Mouse (Mus musculus): ENCODE results near the gene Fbxl8. TPM values are rescaled to one million over a fixed set of nuclear protein-coding genes. Genes with fewer than 3 reads are reported as not detected.

Gene Fbxl8
- polyA plus RNA-seq, 1 experiment from 2014 or later = 0.72 TPM

- H3K27me3 ChIP-seq (ENCODE audit: control insufficient read depth, insufficient read depth, low read length) = no peaks in the 10 kb centered on the region
- H3K4me1 ChIP-seq (ENCODE audit: control insufficient read depth, insufficient read depth, low read length) = peaks cover 13% of the 10 kb centered on the region; the same call in 1 of the 2 replicates
These were observed 39.4 kb downstream of the Fbxl8 start for GRCm38 (mm10) chr8:105303874-105304273.

DNA sequence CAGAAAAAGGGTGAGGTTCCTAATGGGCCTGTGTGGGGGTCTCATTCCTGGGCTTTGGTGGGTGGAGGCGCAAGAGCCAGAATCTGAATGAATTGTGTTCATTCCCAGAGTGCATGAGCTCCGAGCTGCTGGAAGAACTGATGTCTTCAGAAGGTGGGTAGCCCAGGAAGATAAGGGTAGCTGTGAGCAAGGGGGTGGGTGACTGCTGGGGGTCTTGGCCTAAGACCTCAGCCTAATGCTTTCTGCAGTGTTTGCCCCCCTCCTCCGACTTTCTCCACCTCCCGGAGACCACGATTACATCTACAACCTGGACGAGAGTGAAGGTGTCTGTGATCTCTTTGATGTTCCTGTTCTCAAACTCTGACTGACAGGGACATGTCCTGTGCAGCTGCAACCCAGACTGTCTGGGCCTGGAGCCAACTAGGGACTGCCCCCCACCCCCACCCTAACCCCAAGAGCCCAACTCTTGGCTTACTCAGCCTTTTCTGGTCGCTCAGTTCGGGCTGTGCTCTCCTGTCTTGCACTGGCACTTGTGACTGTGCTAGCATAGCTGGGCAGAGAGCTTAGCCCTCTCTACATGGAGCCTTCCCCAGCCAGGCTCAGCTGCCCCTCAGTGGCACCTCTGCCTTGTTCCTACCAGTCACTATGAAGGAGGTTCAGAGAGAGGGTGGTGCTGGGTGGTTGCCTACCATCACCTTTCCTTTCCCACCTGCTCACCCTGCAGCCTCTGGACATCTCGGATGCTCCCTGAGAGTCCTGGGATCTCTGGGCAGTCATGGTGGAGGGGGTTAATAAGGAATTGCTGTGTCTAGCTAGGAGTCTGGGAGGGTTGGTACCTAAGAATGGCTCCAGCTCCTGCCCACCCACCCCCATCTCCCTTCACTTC lies 40.1 kb downstream of the Fbxl8 start:
- no peak overlapping the region for H3K4me3 ChIP-seq (replicated peaks; ENCODE audit: low read depth, low read length)
- no peaks in the 10 kb centered on the region for H3K9me3 ChIP-seq (ENCODE audit: control insufficient read depth, low read length)
- 78% methylated on average over 9 of the region's 9 CpGs for WGBS
- no peak overlapping the region for H3K9ac ChIP-seq (replicated peaks; ENCODE audit: low read length)
- peaks cover 9% of the 10 kb centered on the region; the same call in 1 of the 2 replicates for H3K4me1 ChIP-seq (ENCODE audit: control insufficient read depth, insufficient read depth, low read length)
- H3K4me2 ChIP-seq (ENCODE audit: low read length) = no peak overlapping the region
- DNase-seq (peak; percentile 49), ATAC-seq (ENCODE audit: low FRiP score, low TSS enrichment) (peak; percentile 33; the same call in 1 of the 2 replicates)
- H3K27ac ChIP-seq (replicated peaks; ENCODE audit: low read depth, low read length) = no peak overlapping the region
- H3K36me3 ChIP-seq (ENCODE audit: control insufficient read depth, insufficient read depth, low read length) = peaks cover 88% of the 10 kb centered on the region
- H3K27me3 ChIP-seq (ENCODE audit: control insufficient read depth, insufficient read depth, low read length) = no peaks in the 10 kb centered on the region

More at GRCm38 (mm10) chr8:105303874-105304273, 39.4 kb downstream of the Fbxl8 start:
- H3K27ac ChIP-seq (replicated peaks; ENCODE audit: low read depth, low read length) = no peak overlapping the region
- no peak overlapping the region for H3K9ac ChIP-seq (replicated peaks; ENCODE audit: low read length)
- DNase-seq (no peak), ATAC-seq (ENCODE audit: low FRiP score, low TSS enrichment) (no peak)
- H3K9me3 ChIP-seq (ENCODE audit: control insufficient read depth, low read length) = no peaks in the 10 kb centered on the region
- H3K4me3 ChIP-seq (replicated peaks; ENCODE audit: low read depth, low read length) = no peak overlapping the region
- H3K36me3 ChIP-seq (ENCODE audit: control insufficient read depth, insufficient read depth, low read length) = peaks cover 87% of the 10 kb centered on the region
- H3K4me2 ChIP-seq (ENCODE audit: low read length) = no peak overlapping the region
- 89% methylated on average over 9 of the region's 9 CpGs for WGBS

DNA sequence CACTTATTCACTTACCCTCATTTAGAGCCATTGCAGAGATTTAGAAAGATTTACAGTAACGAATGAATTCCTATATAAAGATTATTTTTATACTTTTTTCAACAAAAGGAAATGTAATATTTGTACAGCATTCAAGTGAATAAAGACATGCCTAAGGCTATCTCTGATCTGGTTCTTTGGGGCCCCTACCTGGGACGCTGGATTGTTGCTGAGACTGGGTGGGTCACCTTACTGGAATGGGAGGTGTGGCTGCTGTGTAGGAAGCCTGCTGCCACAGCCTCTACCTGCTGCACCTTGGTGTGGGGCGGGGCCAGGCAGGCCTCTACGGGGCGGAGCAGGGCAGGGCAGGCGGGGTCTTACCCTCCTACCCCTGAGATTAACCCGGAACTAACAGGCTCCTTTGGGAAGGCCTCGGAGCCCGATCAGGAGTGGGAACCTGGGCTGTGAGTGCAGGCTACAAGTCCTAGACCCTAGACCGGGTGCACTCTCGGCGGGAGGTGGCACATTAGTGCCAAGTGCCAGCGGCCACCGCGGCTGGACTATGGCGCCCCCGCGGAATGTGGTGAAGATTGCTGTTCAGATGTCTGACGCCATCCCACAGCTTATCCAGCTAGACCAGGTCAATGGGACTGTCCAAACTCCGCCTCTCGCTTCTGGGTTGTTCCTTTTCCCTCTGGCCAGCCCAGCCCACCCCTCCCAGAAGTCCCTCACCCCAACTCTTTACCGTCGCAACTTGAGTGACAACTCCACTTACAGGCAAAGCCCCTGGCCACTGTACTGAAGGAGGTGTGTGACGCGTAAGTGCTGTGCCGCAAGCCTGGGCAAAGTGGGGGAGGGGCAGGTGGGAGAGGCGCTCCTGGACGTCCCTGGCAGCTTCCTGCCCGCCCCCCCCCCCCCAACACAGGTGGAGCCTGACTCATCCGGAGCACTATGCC lies 41.0 kb downstream of the Fbxl8 start, which contains the start of gene Elmo3:
Gene Elmo3 (plus strand): TSS at position 391 of the 935 bp plus-strand sequence.
- Histone ChIP-seq H3K27me3 (ENCODE audit: control insufficient read depth, insufficient read depth, low read length) (no peaks in the 10 kb centered on the region), H3K9me3 (ENCODE audit: control insufficient read depth, low read length) (no peaks in the 10 kb centered on the region), H3K9ac (replicated peaks; ENCODE audit: low read length) (0 out of 2 replicates have a peak within 1 kb of the TSS, but pooled peaks have one; percentile 16), H3K4me2 (ENCODE audit: low read length) (peak within 1 kb of the TSS; percentile 40), H3K4me3 (replicated peaks; ENCODE audit: low read depth, low read length) (no peak within 1 kb of the TSS), H3K36me3 (ENCODE audit: control insufficient read depth, insufficient read depth, low read length) (peaks cover 87% of the 10 kb centered on the region), H3K27ac (replicated peaks; ENCODE audit: low read depth, low read length) (0 out of 2 replicates have a peak within 1 kb of the TSS, but pooled peaks have one; percentile 26), H3K4me1 (ENCODE audit: control insufficient read depth, insufficient read depth, low read length) (peaks cover 8% of the 10 kb centered on the region; the same call in 1 of the 2 replicates)
- DNase-seq = peak; percentile 50
- 8% methylated on average over 30 of the region's 30 CpGs for WGBS
- ATAC-seq (ENCODE audit: low FRiP score, low TSS enrichment) = peak; percentile 67

- 0 out of 2 replicates have a peak overlapping the region, but pooled peaks have one; percentile 16 for H3K9ac ChIP-seq (replicated peaks; ENCODE audit: low read length)
- DNase-seq (no peak), ATAC-seq (ENCODE audit: low FRiP score, low TSS enrichment) (no peak)
- no peak overlapping the region for H3K27ac ChIP-seq (replicated peaks; ENCODE audit: low read depth, low read length)
- H3K9me3 ChIP-seq (ENCODE audit: control insufficient read depth, low read length) = no peaks in the 10 kb centered on the region
- peak overlapping the region; percentile 40 for H3K4me2 ChIP-seq (ENCODE audit: low read length)
- WGBS = 63% methylated on average over 5 of the region's 5 CpGs
- H3K27me3 ChIP-seq (ENCODE audit: control insufficient read depth, insufficient read depth, low read length) = no peaks in the 10 kb centered on the region
- no peak overlapping the region for H3K4me3 ChIP-seq (replicated peaks; ENCODE audit: low read depth, low read length)
- peaks cover 8% of the 10 kb centered on the region; the same call in 1 of the 2 replicates for H3K4me1 ChIP-seq (ENCODE audit: control insufficient read depth, insufficient read depth, low read length)
- peaks cover 81% of the 10 kb centered on the region for H3K36me3 ChIP-seq (ENCODE audit: control insufficient read depth, insufficient read depth, low read length)
These were observed 41.8 kb downstream of the Fbxl8 start for GRCm38 (mm10) chr8:105306146-105306691.

GRCm38 (mm10) chr8:105307670-105308069 lies 43.2 kb downstream of the Fbxl8 start:
- ATAC-seq (ENCODE audit: low FRiP score, low TSS enrichment) (no peak), DNase-seq (no peak)
- WGBS = 96% methylated on average over 13 of the region's 13 CpGs
- H3K4me1 ChIP-seq (ENCODE audit: control insufficient read depth, insufficient read depth, low read length) = peaks cover 8% of the 10 kb centered on the region; the same call in 1 of the 2 replicates
- peaks cover 73% of the 10 kb centered on the region for H3K36me3 ChIP-seq (ENCODE audit: control insufficient read depth, insufficient read depth, low read length)
- no peaks in the 10 kb centered on the region for H3K9me3 ChIP-seq (ENCODE audit: control insufficient read depth, low read length)
- no peaks in the 10 kb centered on the region for H3K27me3 ChIP-seq (ENCODE audit: control insufficient read depth, insufficient read depth, low read length)
- H3K4me2 ChIP-seq (ENCODE audit: low read length) = no peak overlapping the region
- H3K9ac ChIP-seq (replicated peaks; ENCODE audit: low read length) = no peak overlapping the region
- no peak overlapping the region for H3K4me3 ChIP-seq (replicated peaks; ENCODE audit: low read depth, low read length)
- H3K27ac ChIP-seq (replicated peaks; ENCODE audit: low read depth, low read length) = no peak overlapping the region

DNA sequence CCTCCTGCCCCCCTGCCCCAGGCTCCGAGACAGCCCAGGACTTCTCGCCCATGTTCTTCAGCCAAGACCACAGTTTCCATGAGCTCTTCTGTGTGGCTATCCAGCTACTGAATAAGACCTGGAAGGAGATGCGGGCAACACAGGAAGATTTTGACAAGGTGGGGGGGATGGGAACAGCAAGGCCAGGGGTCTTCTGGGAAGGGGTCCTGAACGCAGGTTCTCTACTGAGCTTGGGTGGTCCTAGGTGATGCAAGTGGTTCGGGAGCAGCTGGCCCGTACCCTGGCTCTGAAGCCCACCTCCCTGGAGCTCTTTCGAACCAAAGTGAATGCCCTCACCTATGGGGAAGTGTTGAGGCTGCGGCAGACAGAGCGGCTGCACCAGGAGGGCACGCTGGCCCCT lies 44.0 kb downstream of the Fbxl8 start:
- H3K27me3 ChIP-seq (ENCODE audit: control insufficient read depth, insufficient read depth, low read length) = no peaks in the 10 kb centered on the region
- H3K27ac ChIP-seq (replicated peaks; ENCODE audit: low read depth, low read length) = no peak overlapping the region
- H3K4me1 ChIP-seq (ENCODE audit: control insufficient read depth, insufficient read depth, low read length) = peaks cover 8% of the 10 kb centered on the region; the same call in 1 of the 2 replicates
- WGBS = 94% methylated on average over 10 of the region's 10 CpGs
- DNase-seq = no peak
- no peak overlapping the region for H3K9ac ChIP-seq (replicated peaks; ENCODE audit: low read length)
- ATAC-seq (ENCODE audit: low FRiP score, low TSS enrichment) = no peak
- H3K36me3 ChIP-seq (ENCODE audit: control insufficient read depth, insufficient read depth, low read length) = peaks cover 73% of the 10 kb centered on the region
- H3K4me2 ChIP-seq (ENCODE audit: low read length) = no peak overlapping the region
- no peaks in the 10 kb centered on the region for H3K9me3 ChIP-seq (ENCODE audit: control insufficient read depth, low read length)
- no peak overlapping the region for H3K4me3 ChIP-seq (replicated peaks; ENCODE audit: low read depth, low read length)

DNA sequence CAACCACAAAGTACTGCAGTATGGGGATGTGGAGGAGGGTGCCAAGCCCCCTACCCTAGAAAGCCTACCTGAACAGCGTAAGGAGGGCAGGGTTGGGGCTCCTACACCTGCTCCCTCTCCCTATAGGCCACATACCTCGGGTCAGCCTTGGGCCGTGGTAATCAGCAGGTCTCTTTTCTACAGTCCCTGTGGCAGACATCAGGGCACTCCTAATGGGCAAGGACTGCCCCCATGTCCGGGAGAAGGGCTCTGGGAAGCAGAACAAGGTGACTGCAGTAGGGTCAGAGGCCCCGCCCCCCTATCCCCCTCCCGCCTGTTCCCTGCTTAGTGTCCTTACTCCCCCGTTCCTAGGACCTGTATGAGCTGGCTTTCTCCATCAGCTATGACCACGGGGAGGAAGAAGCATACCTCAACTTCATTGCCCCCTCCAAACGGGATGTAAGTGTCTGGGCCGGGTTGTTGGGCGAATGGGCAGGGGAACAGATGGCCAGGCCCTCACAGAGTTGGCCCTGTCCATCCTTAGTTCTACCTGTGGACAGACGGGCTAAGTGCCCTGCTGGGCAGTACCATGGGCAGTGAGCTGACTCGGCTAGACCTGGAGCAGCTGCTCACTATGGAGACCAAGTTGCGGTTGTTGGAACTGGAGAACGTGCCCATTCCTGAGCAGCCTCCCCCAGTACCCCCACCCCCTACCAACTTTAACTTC lies 44.8 kb downstream of the Fbxl8 start:
- H3K9ac ChIP-seq (replicated peaks; ENCODE audit: low read length) = no peak overlapping the region
- ATAC-seq (ENCODE audit: low FRiP score, low TSS enrichment) (no peak), DNase-seq (no peak)
- peaks cover 73% of the 10 kb centered on the region for H3K36me3 ChIP-seq (ENCODE audit: control insufficient read depth, insufficient read depth, low read length)
- H3K9me3 ChIP-seq (ENCODE audit: control insufficient read depth, low read length) = no peaks in the 10 kb centered on the region
- H3K4me3 ChIP-seq (replicated peaks; ENCODE audit: low read depth, low read length) = no peak overlapping the region
- no peak overlapping the region for H3K4me2 ChIP-seq (ENCODE audit: low read length)
- H3K27me3 ChIP-seq (ENCODE audit: control insufficient read depth, insufficient read depth, low read length) = no peaks in the 10 kb centered on the region
- WGBS = 83% methylated on average over 15 of the region's 15 CpGs
- peaks cover 8% of the 10 kb centered on the region; the same call in 1 of the 2 replicates for H3K4me1 ChIP-seq (ENCODE audit: control insufficient read depth, insufficient read depth, low read length)
- no peak overlapping the region for H3K27ac ChIP-seq (replicated peaks; ENCODE audit: low read depth, low read length)
